Mouse (Mus musculus): ENCODE measurements at regions not wholly inside any gene's neighbourhood (a gene's known extent, or its start where the extent isn't known, plus 50 kb on each side); places are given as distances from the start of the nearest gene placed in this dataset.
A peak's percentile ranks its signal among the peaks of the same experiment; 100 is the strongest.

DNA sequence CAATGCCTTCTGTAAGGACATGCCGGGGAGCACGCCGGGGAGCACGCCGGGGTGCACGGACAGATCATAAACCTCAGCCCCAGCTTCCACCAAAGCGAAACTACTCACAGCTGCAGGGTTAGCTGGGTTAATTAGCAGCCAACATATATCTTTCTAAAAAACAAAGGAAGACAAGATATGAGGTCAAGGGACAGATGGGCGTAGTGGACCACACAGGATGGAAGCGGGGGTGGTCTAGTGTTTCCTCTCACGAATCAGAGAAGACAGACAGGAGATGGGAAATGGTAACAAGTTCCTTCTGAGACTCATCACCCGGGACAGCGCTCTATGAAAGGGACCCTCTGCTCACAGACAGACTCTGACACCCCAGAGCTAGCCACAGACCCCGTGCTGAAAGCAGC, 60.0 kb upstream of the Ajap1 start:
- DNase-seq (ENCODE audit: low spot score), result peak; percentile 61

DNA sequence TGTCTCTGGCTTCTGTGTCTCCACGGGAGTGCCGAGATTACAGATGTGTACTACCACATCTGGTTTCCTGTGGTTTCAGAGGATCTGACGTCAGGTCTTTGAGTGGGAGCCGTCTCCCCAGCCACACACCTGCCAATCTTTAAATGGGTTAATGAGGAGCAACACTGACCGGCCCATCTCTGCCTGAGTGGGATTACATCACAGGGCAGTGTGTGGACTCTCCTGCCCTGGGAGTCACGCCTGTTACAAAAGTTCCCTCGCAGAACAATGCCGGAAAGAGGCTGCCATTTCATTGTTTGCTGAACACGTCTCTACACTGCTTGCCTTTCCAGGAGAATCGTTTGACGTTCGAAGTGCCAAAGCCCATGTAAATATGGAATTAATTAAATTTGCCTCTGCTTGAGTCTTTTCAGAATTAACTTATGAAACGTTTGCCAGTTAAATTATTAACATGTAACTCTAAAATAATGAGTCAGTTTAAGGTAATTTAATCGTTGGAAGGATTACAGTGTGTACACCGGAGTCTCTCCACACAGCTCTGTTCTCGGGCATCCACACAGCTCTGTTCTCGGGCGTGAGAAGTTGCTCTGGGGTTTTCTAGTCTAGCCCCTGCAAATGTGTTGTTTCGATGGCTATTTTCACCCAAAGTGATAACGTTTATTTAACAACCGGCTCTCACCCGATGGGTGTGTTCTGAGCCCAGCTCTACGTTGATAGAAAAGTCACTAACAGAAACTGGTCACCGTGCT, 61.5 kb upstream of the Ajap1 start:
- DNase-seq (ENCODE audit: low spot score), result peak; percentile 21

DNA sequence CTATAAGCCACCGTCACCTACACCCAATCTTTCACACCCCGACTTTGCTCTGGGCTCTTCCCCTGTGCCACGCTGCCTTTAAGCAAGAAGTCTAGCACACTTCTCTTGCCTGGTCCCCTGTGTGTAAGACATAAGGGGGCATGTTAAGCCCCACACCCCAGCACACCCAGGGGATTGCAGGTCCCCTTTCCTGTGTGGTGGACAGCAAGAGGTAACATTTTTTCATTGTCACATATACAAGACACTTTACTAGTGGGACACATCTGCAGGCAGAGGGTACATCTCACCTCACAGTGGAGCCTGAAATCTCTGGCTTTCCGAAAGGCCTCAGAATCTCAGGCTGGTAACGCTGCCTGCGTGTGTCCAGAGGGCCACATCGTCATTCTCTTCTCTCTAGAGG, 64.1 kb upstream of the Ajap1 start:
- DNase-seq (ENCODE audit: low spot score), result no peak

DNA sequence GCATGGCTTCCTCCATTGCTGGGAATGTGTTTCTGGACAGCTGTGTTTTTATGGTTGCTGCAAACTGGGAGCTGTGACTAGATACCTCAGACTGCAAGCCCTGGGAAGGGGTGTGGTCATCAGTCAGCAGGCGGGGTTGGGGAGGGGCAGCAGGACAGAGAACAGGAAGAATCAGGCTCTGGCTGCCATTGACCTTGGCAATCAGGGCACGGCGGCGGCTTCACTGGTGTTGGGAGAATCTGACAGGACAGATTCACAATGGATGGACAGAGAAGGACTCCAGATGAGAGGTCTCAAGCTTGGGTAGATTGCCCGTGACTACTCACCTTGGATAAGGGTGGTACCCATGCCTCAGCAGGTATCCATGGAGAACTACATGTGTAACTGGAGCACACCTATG, 64.5 kb upstream of the Ajap1 start:
- DNase-seq (ENCODE audit: low spot score), result no peak

DNA sequence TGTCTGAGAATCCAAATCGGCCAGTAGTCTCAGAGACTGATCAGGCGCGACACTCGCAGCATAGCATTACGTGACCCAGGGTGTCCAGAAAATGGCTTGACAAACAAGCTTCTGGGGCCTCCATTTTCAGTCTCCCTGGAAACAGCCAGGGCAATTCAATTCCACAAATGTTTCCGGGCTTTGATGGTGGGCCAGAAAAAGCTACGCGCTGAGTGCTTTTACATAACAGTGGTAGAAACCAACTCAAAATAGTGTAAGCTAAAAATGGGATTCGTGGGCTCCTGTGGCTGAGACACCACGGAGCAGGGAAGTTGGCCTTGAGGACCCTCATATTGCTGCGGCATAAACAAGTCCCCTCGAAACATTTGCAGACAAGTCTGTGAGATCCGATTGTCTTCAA, 65.3 kb upstream of the Ajap1 start:
- no peak for DNase-seq (ENCODE audit: low spot score)

DNA sequence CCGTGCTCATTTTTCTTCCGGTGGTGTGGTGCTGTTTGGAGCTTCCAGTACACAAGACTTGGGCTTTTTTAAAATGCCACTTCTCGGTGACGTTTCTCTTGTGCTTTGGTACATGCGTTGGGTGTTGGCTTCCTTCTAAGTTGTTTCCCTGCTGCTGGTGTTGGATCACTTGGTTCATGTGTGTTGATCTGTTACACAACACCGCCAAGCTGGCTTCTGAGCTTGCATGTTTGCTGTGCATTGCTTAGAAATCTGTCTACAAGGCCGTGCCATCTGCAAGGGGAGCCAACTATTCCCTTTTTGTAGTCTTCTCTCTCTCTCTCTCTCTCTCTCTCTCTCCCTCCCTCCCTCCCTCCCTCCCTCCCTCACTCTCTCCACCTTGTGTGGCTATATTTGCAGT, 68.7 kb upstream of the Ajap1 start:
- DNase-seq (ENCODE audit: low spot score), result no peak

DNA sequence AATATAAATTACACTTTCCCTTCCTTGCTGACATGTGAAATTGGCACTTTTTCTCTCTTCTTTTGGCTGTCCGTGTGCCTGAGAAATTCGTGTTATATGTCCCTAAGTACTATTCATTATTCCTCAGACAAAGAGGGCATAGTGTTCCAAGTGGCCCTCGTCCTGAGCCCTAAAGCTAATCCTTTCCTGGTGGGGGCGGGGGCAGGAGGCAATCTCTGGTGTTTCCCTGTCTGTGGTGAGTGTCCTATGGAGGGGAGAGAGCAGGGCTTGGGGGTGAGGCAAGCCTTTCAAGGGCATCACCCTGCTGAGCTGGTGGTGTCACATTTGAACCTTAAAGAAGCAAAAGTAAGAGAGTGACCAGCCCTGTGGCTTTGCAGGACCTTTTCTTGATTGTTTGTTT, 69.9 kb upstream of the Ajap1 start:
- DNase-seq (ENCODE audit: low spot score), result no peak

DNA sequence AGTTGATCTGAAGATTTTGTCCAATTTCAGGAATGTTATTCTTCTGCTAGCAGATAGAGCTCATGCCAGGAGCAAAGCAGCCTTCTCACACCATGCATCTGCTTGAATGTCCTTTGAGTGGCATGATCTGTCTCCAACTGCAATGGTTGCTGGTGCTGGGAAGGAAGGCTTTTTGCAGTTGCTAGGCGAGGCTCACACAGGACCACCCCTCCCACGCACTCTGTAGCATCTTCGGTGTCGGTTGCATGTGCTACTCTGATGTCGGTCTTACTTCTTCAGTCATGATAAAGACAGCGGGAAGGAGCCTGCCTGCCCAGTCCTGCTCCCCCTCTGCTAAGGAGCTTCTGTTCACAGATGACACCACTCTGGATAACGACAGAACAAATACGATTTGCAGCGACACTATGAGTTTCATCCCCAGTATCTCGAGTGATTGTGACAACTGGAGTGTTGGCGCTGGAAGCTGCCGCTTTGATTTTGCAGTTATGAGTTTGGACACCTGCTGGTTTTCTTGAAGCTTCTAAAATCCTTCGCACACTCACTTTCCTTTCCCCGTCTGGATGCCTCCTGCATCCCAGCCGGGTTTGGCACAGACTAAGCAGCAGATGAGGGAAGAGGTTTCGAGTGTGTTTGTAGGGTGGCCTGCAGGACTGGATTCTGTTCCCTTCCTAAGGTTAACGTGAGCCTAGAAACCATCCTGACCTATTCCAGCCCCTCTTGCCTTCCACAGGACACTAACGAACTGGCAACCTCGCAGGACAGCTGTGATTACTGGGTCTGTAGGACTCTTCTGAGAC, 75.4 kb upstream of the Ajap1 start:
- no peak for DNase-seq (ENCODE audit: low spot score)

DNA sequence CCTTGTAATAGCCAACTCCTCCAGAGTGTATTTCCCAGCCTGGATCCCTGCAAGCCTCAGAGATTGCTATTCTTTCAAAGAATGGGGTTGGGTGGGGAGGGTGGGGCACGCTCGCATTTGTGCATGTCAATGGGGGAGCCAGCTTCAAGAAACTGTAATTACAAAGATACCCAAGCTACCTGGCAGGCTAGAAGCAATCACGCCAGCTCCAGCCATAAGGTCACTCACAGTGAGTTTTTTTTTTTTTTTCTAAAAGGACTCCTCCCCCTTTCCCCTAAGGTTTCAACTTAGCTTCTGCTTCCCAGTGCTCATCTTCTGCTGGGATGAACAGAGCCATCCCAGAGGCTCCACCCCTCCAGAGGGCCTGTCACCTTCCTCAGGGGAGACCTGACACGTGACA, 77.0 kb upstream of the Ajap1 start:
- no peak for DNase-seq (ENCODE audit: low spot score)

DNA sequence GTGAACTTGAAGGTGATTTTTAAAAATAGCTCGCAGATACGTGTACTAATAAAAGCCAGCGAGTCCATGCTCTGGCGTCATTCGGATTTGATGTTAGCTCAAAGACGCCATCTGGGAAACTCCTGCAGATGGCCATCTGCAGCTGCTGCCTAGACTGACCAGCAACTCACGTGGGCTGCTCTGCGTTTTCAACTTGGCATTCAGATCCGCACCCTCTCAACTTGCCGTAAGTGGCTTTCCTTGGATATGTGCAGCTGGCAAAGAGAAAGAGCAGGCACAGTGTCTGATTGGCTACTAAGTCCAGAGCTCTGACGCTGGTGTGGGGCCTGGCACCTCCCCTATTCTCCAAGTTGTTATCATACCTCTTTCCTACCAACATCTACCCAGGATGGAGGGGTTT, 77.6 kb upstream of the Ajap1 start:
- no peak for DNase-seq (ENCODE audit: low spot score)

DNA sequence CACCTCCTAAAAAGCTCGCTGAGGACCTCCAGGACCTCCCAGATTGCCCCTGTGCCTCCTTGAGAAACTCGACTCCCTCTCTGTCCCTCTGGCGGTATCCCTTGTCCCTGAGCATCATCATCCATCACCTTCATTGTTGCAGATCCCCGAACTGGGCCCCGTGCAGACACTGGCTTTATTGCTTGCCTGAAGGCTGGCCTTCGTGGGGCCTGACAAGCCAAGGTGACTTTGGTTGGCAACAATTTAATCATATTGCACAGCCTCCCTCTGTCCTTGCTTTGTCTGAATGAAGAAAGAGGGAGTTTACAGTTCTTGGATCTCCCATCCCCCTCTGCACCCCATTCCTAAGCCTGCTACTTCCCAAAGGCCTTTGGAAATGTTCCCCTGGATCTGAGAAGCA, 78.3 kb upstream of the Ajap1 start:
- DNase-seq (ENCODE audit: low spot score), result no peak

DNA sequence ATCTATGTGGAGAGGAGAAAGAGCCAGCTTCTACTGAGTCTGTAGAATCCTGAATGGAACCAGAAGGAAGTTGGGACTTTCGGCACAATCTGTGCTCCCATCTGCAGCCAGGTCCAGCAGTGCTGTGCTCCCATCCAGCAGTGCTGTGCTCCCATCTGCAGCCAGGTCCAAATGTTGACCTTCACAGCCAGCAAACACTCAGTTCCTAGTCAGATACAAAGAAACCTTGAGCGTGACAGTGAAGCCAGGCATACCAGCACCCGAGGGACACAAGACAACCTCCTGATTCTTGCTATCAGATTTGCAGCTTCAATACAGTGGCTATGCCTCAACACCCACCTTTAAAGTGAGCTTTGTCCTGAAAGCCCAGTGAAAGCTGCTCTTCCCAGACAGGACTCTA, 79.4 kb upstream of the Ajap1 start:
- DNase-seq (ENCODE audit: low spot score), result no peak

DNA sequence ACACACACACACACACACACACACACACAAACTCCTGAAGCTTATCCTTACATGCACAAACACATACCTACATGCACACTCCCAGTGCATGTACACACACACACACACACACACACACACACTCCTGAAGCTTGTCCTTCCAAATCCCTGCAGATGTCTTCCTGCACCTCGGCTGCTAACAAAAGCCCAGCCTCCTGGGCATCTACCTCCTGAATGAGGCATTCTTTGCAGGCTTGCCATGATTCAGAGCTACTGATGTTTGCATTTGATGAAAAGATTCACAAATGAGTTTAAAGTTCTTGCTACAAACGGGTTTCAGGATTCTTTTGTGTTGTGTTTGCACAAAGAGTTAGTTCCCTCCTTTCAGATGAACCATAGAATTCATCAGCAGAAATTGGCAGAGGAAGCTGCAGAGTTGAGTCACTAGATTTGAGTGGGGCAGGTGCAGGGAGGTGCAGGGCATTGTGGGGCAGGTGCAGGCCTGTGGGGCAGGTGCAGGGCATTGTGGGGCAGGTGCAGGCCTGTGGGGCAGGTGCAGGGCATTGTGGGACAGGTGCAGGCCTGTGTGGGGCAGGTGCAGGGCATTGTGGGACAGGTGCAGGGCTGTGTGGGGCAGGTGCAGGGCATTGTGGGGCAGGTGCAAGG, 84.8 kb upstream of the Ajap1 start:
- no peak for DNase-seq (ENCODE audit: low spot score)

DNA sequence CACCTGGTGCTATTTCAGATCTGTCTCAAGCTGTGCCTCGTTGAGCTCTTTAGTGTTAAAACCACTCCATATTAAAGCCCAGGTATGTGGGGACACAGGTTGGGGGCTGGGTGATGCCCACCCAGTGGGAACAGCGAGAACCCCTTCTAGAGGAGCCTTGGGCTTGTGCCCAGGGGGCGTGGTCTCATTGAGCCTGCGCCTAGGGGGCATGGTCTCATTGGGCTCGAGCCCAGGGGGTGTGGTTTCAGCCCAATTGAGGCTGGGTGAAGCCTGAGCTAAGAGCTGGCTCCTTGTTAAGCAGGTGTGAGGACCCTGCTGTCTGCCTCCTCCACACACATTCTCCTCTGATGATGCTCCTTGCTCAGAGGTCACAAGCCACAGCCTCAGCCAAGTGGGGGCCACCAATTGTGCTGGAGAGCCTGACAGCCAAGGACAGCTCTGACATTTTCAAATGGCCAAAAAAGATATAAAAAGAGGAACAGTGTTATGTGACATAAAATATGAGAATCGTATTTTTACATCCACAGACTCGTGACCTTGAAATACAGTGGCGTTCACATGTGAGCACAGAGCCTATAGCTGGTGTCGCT, 90.7 kb upstream of the Ajap1 start:
- DNase-seq (ENCODE audit: low spot score), result no peak

DNA sequence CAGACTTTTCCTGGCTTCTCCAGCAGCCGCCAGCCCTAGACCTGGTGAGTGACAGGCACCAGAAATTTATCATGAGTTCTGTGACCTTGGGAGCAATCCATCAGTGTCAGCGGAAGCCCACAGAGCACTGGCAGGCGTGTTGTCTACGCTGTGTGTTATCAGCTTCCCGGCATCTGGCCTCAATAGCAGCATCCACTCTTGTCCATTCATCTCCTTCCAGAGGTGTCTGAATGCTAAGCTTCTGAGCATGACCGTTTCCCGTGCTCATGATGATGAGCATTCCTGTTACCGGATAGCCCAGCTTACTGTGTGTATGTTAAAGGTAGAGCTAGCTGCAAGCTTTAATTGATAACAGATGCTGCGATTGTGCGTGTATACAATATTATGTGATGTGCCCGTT, 110.7 kb upstream of the Ajap1 start:
- no peak for DNase-seq (ENCODE audit: low spot score)

DNA sequence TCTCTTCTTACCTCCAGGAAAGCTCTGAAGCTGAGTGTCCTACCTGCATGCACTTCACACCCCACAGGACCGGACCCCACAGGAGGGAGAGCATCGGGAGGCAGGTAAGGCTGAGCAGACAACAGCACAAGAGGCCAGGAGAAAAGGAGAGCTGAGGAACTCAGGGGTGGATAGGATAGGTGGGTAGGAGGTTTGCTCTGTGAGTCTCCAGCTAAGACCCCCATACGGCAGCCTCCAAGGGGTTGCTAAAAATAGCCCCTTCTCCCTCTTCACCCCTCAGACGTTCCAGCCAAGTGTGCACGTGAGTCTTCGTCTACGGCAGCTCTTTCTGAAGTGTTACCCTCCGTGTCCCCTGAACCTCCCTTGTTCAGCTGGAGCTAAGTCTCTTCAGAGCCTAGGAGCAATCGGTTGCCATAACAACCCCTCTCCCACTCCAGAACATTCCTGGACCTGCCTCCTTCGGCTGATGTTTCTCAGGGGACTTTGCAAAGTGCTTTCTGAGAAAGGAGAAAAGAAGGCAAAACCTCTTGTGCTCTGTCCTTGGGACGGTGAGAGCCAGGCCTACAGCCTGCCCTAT, 117.3 kb upstream of the Ajap1 start:
- peak; percentile 22 for DNase-seq (ENCODE audit: low spot score)

DNA sequence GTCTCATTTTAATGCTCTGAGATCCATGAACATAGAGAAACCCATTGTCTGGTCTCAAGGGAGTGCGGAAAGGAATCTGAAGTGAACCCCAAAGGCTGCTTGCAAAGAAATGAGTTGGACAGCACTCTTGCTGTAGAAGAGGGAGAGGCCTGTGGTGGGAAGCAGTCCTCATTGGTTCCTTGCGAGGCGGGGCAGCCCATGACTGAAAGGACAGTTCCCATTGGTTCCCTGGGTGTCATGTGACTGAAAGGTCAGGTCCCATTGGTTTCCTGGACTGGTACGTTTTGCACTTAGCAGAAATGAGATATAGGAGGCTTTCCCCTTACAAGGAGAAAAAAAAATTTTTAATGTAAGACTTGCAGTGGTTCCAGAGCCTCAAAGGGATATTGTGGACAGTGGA, 119.9 kb upstream of the Ajap1 start:
- DNase-seq (ENCODE audit: low spot score), result no peak

DNA sequence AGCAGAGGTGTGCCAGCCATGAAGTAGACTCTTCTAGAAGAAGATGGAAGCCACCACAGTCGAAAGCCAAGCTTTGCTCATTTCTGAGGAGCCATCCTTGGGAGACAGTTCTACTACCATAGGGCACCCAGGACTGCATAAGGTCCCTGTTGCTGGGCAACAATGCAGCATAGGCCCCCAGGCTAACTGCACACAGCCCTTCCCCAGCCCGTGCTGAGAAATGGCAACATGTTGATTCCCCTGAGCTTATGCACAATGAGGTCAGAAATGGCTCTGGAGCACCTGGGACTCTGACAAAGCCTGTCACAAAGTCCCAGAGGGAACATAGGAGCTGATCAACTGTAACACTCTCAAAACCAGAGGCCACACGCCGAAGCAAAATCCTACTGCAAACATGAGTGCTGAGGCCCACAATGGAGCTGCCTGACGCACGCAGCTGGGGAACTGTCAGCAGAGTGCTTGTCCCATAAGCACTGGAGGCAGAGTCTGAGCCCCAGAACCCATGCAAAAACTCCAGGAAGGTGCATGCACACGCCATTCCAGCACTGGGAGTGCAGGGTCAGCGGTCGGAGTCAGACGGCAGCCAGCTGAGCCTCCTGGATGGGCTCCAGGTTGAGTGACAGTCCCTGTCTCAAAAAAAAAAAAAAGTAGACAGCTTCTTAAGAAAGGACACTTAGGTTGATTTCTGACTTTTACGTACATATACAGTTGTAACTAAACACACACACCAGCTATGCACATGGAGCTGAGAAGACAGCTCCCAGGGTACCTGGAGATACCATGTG, 120.6 kb upstream of the Ajap1 start:
- DNase-seq (ENCODE audit: low spot score), result no peak

DNA sequence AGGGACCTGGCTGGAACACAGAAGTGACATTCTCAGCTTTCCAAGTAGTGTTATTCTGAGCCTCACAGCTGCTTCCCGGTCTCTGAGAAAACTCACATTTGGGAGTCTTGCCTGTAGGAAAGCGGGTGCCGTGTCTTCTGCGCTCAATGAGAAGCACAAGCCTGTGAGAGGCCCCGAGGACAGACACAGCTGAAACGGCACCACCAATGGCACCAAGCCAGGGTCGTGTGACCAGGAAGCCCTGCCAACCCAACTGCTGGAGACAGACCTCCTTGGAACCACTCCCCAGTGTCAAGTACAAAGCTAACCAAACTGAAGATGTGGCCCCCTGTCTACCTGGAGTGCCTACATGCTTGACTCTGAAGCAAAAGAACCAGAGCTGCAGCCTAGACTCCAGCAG, 121.3 kb upstream of the Ajap1 start:
- DNase-seq (ENCODE audit: low spot score), result no peak

DNA sequence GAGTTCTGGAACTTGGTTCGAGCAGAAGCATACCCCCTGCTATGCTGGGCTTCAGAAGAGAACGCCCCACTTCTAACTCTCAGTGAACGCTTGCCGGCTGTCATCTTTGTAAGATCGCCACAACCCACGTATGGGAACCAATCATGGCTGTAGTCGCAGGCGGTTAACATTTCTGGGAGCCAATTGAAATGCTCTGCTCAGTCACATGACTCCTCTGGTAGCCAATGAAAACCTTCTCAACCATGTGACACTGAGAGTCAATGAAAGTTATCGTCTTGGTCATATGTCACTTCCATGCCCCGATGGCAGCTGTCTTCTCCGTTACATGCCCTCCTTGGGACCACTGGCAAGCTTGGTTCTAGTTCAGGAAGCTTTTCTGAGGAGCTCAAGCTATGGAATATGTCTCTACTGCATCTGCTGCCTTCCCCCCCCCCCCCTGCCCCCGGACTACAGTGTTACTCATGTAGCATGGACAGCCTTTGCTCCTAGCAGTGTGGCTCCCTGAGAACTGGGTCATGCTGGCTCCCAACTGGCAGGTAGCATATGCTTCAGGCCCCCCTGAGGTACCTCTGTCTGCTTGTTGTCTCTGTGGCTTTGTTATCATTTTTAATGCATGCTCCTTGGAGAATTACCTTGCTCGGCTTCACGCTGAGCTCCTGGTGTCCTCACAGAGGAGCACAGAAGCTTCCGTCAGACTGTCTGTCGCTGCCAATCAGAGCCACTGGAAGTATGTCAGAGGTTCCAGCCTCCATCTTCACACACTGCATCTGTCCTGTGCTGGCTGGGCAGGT, 122.3 kb upstream of the Ajap1 start:
- DNase-seq (ENCODE audit: low spot score), result no peak

DNA sequence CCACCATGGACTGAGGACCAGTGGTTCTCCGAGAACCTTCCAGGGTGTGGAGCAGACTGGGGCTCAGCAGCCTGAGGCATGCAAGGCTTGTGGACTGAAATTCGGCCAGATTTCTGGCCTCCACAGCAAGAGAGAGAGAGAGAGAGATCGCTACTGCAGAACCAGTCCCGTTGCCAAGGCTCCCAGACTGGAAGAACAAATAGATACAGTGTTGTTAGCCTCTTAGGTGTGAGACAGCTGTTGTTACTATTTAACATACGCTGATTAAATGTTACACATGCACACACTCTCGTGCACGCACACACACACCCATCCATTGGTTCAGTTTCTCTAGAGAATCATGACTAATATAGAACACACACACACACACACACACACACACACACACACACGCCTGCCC, 133.4 kb upstream of the Ajap1 start:
- no peak for DNase-seq (ENCODE audit: low spot score)
